Comparison of ENCODE assay signal across 20 mouse cellular contexts in the genomic region with DNA sequence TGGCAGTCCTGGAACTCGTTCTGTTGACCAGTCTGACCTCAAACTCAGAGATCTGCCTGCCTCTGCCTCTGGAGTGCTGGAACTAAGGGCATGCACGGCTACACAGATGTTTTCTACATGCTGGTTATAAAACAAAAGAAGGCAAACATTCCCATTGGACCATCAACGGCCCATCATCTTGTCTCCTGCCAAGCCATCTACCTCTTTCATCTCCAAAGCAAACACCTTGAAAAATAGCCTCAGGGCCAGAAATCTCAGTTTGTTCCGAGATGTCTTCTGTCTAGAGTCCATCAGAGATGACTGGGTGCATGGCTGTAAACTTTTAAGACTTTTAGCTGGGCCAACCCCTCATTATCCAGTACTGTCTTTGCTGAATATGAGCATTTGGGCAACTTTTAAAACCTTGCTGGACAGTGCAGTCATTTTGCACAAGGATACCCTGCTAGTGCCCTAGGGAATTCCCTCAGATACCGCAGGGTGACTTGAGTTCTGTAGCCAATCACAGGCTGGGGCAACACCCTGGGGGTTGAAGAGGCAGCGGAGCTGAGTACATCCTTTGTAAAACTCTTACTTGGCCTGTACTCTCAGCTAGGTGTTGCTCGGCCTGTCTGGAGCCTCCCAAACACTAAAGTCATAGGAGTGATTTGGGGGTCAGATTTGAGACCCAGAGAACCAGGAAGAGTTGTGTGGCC. TPM values are rescaled to one million over a fixed set of nuclear protein-coding genes. Genes with fewer than 3 reads are reported as not detected.
DNase-seq lines count a peak whose midpoint lies in the region; ATAC-seq lines count a peak whose summit lies in the region.
"Had no signal": no experiment of that assay in that cellular context is flagged by ENCODE, and none has a peak within 500 bp of the region (broad histone marks: within the 10 kb centered on the region; RNA-seq: fewer than 3 reads in every experiment).

No protein-coding gene starts in this region.

- no peaks in the 10 kb centered on the region for H3K27me3 ChIP-seq in heart, embryonic 15.5 days
- H3K27me3 ChIP-seq in limb, embryonic 11.5 days (ENCODE audit: control insufficient read depth, insufficient read depth, low read length) = no peaks in the 10 kb centered on the region
- no peaks in the 10 kb centered on the region for H3K27me3 ChIP-seq in forebrain, embryonic 15.5 days
- no peaks in the 10 kb centered on the region for H3K27me3 ChIP-seq in midbrain, embryonic 15.5 days (replicated peaks)

- DNase-seq in heart, adult 18-20 months = no peak
- DNase-seq in thymus, postnatal 0 days (ENCODE audit: low spot score) = peak; percentile 29
- DNase-seq in thymus, postnatal 10 days (ENCODE audit: low spot score in 2 of 2) = no peak
- DNase-seq in limb, embryonic 11.5 days (ENCODE audit: low spot score) = no peak
- no peak for DNase-seq in c-Kit-positive CD71-positive TER-119-positive erythroid progenitor cells, embryonic 14.5 days (ENCODE audit: low spot score)
- DNase-seq: adrenal gland, adult 8-10 months; cerebellum, postnatal 14 days; gastrocnemius, postnatal 25 days; kidney, postnatal 14 days; liver, embryonic 13.5 days; lung, postnatal 4 days; right cerebral cortex, postnatal 14 days had no signal

- ATAC-seq in heart, embryonic 15.5 days (replicated peaks; ENCODE audit: insufficient number of reproducible peaks, insufficient read depth, low FRiP score, low read depth) = no peak
- ATAC-seq in limb, embryonic 11.5 days (ENCODE audit: insufficient number of reproducible peaks, low FRiP score, low TSS enrichment, low read depth) = no peak
- no peak for ATAC-seq in forebrain, embryonic 15.5 days (replicated peaks)
- no peak for ATAC-seq in midbrain, embryonic 15.5 days (replicated peaks)
- ATAC-seq: forebrain, embryonic 16.5 days; intestine, embryonic 16.5 days had no signal

- peak overlapping the region; percentile 33; the same call in 1 of the 2 replicates for H3K27ac ChIP-seq in heart, embryonic 15.5 days
- H3K27ac ChIP-seq in limb, embryonic 11.5 days (replicated peaks; ENCODE audit: low read depth, low read length) = no peak overlapping the region
- no peak overlapping the region for H3K27ac ChIP-seq in forebrain, embryonic 15.5 days (replicated peaks)
- H3K27ac ChIP-seq in midbrain, embryonic 15.5 days = no peak overlapping the region
- H3K27ac ChIP-seq: liver, embryonic 13.5 days had no signal

- H3K9ac ChIP-seq in heart, embryonic 15.5 days = no peak overlapping the region
- H3K9ac ChIP-seq in limb, embryonic 11.5 days (ENCODE audit: low read length) = no peak overlapping the region
- no peak overlapping the region for H3K9ac ChIP-seq in forebrain, embryonic 15.5 days (replicated peaks)
- no peak overlapping the region for H3K9ac ChIP-seq in midbrain, embryonic 15.5 days
- H3K9ac ChIP-seq: liver, embryonic 13.5 days had no signal

- 81% methylated on average over 7 of the region's 7 CpGs for WGBS in heart, embryonic 15.5 days
- WGBS in limb, embryonic 11.5 days = 65% methylated on average over 7 of the region's 7 CpGs
- WGBS in forebrain, embryonic 15.5 days = 72% methylated on average over 7 of the region's 7 CpGs
- WGBS in midbrain, embryonic 15.5 days = 72% methylated on average over 7 of the region's 7 CpGs

- no peaks in the 10 kb centered on the region for H3K36me3 ChIP-seq in heart, embryonic 15.5 days
- H3K36me3 ChIP-seq in limb, embryonic 11.5 days (ENCODE audit: control insufficient read depth, insufficient read depth, low read length) = no peaks in the 10 kb centered on the region
- H3K36me3 ChIP-seq in forebrain, embryonic 15.5 days = no peaks in the 10 kb centered on the region
- no peaks in the 10 kb centered on the region for H3K36me3 ChIP-seq in midbrain, embryonic 15.5 days (replicated peaks)
- H3K36me3 ChIP-seq: hindbrain, embryonic 10.5 days; liver, embryonic 13.5 days had no signal

- H3K4me1 ChIP-seq in heart, embryonic 15.5 days (replicated peaks) = peaks cover 20% of the 10 kb centered on the region
- H3K4me1 ChIP-seq in limb, embryonic 11.5 days (ENCODE audit: control insufficient read depth, insufficient read depth, low read length) = peaks cover 8% of the 10 kb centered on the region; the same call in 1 of the 2 replicates
- H3K4me1 ChIP-seq in forebrain, embryonic 15.5 days = peaks cover 21% of the 10 kb centered on the region
- peaks cover 16% of the 10 kb centered on the region for H3K4me1 ChIP-seq in midbrain, embryonic 15.5 days

- no peaks in the 10 kb centered on the region for H3K9me3 ChIP-seq in heart, embryonic 15.5 days (replicated peaks)
- H3K9me3 ChIP-seq in limb, embryonic 11.5 days (ENCODE audit: control insufficient read depth, low read length) = no peaks in the 10 kb centered on the region
- no peaks in the 10 kb centered on the region for H3K9me3 ChIP-seq in forebrain, embryonic 15.5 days
- H3K9me3 ChIP-seq in midbrain, embryonic 15.5 days = no peaks in the 10 kb centered on the region
- H3K9me3 ChIP-seq: hindbrain, embryonic 10.5 days; liver, embryonic 13.5 days had no signal

- no peak overlapping the region for H3K4me3 ChIP-seq in heart, embryonic 15.5 days
- H3K4me3 ChIP-seq in limb, embryonic 11.5 days (ENCODE audit: low read depth, low read length) = no peak overlapping the region
- no peak overlapping the region for H3K4me3 ChIP-seq in forebrain, embryonic 15.5 days
- no peak overlapping the region for H3K4me3 ChIP-seq in midbrain, embryonic 15.5 days
- H3K4me3 ChIP-seq: liver, embryonic 13.5 days had no signal

- H3K4me2 ChIP-seq in heart, embryonic 15.5 days = peak overlapping the region; percentile 81; the same call in 1 of the 2 replicates
- H3K4me2 ChIP-seq in limb, embryonic 11.5 days (ENCODE audit: low read depth, severe bottlenecking) = peak overlapping the region; percentile 92; the same call in 1 of the 2 replicates
- no peak overlapping the region; the same call in 1 of the 2 replicates for H3K4me2 ChIP-seq in forebrain, embryonic 15.5 days (replicated peaks)
- H3K4me2 ChIP-seq in midbrain, embryonic 15.5 days = no peak overlapping the region

RNA-seq across cellular contexts. Expression of gene Gm42791, which starts 19.0 kb away (rescaled TPM):
- 2.1 and 2.6 TPM in 2 replicates for polyA plus RNA-seq in heart, embryonic 15.5 days (2015; fragmentation: Nextera tagmentation; extraction: Ambion mirVana)
- total RNA-seq in heart, adult 18-20 months (2021) = 1 to 10 TPM; 2.7 to 5.3 TPM
- 0.79 TPM in 1 of 2 replicates, not detected in the other for polyA plus RNA-seq in thymus, postnatal 0 days (2015; fragmentation: Nextera tagmentation; extraction: Ambion mirVana)
- 1.9 TPM in 1 of 2 replicates, not detected in the other for polyA plus RNA-seq in limb, embryonic 11.5 days (2014; fragmentation: Nextera tagmentation; extraction: Ambion mirVana)
- polyA plus RNA-seq in forebrain, embryonic 15.5 days (2015; fragmentation: Nextera tagmentation; extraction: Ambion mirVana) = 5.6 and 7.4 TPM in 2 replicates
- 6.5 and 8.6 TPM in 2 replicates for polyA plus RNA-seq in midbrain, embryonic 15.5 days (2015; fragmentation: Nextera tagmentation; extraction: Ambion mirVana)
- polyA plus RNA-seq: midbrain, embryonic 14.5 days; neural tube, embryonic 14.5 days had no signal

Comparison
In these comparisons a context has a peak if more than half of its experiments do, and no peak if none do; other contexts are left out.
1. H3K4me2 ChIP-seq: peak in heart, embryonic 15.5 days (single experiment) and limb, embryonic 11.5 days (single experiment); none in forebrain, embryonic 15.5 days (single experiment) and midbrain, embryonic 15.5 days (single experiment).